Mouse (Mus musculus): ENCODE results near the gene Pdzd7.
"Not testable (repeated sequence)": the region's sequence is repeated elsewhere in the genome, so short reads cannot be mapped to it uniquely, and the experiment has no call there.

Gene Pdzd7

DNA sequence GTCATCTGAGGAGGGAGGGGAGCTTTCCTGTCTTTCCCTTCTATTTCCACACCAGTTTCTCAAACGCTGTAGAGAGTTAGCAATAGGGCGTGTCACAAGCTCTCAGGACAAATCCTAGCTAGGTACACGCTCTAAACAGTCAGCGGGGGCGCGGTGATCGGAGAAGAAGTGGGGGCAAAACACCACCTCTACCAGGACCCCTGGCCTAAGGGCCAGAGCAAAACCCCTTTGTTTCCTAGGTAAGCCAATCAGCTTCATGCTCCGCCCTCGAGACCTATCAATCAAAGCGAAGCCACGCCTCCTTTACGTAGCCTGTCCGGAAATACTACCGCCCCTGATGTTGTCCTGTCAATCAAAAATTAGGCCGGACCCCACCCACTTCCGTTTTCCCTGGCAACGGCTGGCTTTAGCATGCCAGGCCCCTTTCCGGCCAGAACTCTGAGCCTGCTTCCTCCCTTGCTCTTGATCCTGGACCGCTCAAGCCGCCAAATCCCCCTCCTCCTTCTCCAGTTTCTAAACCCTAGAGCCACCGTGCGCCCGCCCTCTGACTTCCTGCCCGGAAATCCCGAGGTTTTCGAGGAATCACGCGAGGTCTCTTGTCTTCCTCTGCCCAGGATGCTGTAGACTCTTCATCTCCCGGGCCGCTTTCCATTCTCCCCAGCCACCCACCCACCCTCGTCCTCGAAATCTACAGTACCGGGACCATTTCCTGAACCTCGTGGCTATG, 12.8 kb upstream of the Pdzd7 start:
- peak; percentile 88 to 89 for DNase-seq

DNA sequence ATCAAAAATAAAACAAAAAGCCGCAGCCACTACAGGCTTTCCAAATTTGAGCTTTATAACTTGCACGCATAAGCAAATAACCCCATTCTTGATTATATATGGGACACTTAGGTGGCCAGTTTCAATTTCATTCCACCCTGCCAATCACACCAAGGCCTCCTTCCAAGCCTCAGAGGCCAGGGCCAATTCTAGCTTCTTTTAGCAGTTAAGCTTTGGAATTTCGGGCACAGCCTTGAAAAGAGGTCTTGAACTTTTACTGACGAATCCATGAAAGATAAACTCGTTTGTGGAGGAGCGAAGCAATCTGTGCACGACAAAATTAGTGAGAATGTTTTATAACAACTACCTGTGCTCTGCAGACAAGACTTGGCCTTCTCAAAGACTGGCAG, 12.2 kb upstream of the Pdzd7 start:
- DNase-seq, result no peak

DNA sequence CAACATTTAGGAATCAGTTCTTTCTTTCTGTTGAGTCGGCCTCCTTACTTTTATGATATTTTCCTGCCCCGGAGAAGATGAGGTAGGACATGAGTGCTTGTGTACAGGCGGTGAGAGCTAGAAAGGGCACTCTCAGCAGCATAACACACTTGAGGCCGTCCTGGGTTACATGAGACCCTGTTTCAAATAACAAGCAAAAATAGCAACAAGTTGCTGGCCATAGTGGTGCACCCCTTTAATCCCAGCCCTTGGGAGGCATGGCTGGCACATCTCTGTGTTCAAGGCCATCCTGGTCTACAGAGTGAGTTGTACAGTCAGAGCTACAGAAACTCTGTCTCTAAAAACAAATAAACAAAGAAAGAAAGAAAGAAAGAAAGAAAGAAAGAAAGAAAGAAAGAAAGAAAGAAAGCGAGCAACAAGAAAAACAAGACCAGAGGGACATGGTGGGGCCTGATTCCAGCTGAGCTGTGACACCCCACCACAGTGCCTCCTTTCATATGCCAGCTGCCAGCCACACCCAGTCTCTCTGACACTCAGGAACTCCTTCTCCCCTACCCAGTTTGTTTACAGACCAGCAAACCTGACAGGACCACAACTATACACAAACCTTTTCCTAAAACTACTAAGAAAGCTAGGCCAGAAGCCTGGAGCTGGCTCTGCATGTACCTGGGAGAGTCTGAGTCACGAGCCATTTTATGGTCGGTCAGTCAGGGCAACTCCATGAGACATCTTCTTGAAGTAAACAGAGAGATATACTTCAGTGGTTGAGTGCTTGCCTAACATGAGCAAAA, 11.6 kb upstream of the Pdzd7 start:
- DNase-seq, result peak; percentile 37 to 68

DNA sequence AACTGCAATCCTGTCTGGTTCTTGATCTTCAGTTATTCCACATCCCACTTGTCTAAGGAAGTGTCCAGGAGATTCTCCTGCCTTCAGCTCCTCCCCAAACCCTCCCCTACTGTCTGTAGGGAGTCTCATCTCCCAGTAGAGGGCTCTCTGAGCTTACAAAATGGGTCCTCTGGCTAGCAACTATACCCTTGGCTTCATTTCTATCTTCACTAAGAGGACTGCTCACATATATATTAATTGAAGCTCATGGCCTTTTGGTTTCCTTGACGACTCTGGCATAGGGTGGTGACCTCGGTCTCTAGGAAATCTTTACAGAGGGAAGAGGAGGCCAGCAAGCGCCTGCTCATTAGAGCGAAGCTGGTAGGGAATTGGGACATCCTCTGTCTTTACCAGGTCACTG, 10.8 kb upstream of the Pdzd7 start:
- DNase-seq, result peak in 1 of 2 experiments; percentile 23

DNA sequence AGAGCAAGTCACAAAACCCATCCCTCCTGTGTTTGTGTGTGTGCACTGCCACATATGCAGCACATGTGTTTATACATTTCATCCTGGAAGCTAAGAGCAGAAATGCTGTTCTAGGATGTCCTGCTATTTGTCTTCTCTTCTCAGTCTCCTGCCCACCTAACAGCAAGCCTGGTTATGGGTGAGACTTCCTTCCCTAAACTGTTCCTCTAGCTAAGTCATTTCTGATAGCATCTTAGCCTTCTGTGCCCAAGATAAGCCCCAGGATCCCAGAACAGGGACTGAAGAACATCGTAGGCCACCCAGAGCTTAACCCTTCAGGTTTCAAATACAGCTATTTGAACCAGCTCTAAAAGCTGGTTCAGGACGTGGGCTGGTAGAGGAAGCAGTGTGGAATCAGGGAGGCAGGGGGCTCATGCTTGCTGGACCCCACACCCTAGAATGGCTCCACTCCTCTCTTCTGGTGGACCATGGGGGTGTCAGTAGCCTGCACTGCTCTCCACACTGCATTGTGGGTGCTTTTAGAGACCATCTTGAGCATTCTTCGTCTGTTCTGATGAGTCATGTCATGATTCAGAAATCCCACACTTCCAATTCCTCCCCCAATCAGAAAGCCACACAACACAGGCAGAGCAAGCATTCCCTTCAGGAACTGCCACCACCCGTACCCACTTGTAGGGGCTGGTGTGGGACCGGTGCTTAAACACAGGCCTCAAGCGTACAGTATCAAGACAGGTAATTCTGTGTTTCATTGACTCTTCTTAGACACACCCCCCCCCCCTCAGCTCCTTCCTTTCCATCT, 9.6 kb upstream of the Pdzd7 start:
- DNase-seq, result no peak

DNA sequence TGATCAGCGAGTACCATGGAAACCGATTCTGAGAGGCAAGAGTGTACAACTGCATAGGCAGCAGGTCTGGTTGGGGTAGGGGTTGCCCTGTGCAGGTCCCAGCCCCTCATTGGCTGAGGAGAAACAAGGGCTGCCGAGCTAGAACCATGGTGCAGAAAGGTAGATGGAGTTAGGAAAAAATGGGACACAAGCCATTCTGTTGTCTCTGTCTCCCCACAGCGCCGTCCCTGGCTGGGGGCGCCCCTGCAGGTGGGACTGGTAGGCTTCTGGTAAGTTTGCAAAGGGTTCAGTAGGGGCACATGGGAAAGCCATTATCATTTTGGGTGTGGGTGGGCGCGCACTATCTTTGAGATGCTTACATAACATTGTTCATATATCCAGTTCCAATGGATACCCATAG, 7.9 kb upstream of the Pdzd7 start:
- no peak for DNase-seq

DNA sequence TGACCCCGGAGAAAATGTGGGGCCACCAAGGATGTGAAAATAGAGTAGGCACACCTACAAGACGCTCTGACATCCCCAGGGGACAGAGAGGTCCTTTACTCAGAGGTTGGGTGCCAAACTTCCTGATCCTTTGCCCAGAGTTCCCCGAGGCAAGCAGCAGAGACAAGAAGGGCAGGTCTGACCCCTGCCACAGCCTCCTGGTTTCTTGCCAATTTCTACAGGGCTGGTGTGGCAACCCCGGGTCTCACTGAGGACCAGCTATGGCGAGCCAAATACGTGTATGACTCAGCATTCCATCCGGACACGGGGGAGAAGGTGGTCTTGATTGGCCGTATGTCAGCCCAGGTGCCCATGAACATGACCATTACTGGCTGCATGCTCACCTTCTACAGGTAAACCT, 4.0 kb upstream of the Pdzd7 start:
- no peak for DNase-seq

DNA sequence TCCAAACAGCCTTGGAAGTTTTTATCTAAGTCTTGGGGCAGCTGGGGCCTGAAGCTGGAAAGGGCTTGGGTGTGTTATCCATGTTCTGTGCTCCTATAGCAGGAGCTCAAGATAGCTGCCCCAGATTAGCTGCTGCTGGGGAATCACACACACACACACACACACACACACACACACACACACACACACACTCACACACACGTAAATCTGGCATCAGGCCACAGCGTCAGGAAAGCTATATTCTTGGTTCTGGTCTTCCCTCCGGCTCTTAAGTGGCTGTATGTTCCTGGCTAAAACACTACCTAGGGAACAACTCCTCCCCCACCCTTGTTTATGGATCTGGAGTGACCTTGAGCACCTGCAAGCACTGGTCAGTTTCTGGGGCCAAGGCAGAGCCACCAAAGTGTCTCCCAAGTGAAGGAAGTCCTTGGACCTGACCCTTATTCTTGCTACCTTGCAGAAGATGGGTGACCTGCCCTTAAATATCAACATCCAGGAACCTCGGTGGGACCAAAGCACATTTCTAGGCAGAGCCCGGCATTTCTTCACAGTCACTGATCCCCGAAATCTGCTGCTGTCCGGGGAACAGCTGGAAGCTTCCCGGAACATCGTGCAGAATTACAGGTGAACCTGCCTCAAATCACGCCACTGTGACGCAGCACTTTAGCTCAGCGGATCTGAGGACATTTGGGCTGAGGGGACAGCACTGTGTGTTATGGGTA, 3.3 kb upstream of the Pdzd7 start:
- DNase-seq, result no peak

DNA sequence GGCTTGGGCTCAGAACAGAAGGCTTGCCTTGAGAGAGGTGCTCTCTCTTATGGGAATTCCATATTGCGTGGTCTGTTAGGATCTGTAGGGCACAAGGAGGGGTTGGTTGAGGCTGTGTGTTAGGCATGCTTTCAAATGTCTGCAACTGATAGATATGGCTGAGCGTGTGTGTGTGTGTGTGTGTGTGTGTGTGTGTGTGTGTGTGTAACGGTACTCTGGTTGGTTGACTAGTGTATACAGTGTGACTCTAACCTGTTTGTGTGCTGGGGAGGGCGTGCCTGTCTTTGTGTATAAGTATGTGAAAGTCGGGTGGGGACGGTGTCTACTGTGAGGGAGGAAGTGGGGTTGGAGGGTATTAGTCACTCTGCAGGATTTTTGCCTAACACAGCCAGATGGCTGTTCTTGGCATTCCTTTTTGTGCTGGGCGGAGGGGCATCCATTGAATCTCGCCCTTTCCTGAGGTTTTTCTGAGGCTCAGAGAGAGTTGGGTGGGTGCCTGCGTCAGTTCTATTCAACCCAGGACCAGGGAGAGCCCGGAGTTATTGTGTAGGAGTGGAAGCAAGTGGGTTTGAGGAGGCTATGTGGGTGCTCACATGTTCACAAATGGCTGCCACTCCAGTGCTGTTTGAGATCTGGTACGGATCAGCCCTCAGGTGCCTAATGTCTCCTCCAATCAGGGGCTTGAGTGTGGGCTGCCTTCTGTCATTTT, 2.6 kb upstream of the Pdzd7 start:
- peak in 1 of 2 experiments; percentile 58 for DNase-seq

DNA sequence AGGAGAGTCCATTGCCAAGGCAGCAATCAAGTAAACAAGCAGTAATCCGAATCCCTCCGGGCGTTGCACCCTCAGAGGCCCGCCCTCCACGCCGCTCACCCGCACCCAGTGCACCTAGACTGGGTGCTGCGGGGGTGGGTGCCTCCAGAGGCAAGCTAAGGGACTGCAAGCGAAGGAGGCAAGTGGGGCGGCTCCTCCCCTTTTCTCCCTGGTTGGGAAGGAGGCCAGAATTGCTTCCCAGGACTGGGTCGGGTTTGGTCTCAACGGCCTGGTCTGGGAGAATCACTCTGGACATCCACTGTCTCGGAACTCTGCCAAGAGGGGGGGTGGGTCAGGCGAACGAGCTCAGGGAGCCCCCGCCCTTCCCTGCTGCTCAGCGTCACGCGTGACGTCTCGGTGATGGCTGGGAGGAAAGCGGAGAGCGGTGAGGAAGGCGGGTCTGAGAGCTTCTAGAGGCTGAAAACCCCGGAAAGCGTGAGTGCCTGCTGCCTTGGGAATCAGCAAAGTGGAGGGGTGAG, 2.0 kb upstream of the Pdzd7 start, which contains the start of gene Sfxn3:
TSS of gene Sfxn3 (plus strand) at position 87 of the 518 bp plus-strand sequence.
- DNase-seq, result peak; percentile 87

DNA sequence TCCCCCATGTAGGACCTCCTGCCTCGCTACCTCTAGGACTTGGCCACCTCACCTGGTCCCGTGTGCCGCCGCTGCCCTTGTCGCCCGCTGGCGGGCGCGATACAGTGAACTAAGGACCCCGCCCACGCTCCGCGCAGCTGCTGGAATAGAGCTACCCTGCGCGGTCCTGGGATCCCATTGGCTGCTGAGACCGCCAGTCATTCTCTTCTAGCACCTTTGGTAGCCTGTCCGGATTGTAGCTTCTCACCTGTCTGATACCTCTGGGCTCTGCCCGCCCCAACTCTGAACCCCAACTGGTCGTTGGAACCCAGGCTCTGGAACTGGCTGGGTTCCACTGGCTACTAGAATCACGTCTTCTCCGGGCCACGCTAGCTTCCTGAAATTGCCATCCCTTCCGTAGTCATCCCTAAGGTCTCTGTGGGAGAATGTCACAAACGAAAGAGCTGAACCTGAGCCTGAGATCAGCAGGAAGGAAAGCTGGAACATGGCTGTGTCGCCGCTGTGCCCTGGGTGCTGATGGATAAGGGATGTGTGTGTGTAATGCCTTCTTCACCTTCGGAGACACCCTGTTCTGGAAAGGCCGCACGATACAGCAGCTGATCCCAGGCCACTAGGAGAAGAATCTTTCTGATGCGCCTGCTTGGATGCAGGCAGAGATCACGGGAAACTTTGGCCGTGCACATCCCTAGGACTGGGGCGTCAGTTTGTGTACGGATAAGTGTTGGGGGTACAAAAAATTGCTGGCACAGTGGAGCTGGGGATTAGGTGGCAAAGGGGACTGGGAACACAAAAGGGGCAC, 1.2 kb upstream of the Pdzd7 start:
- peak; percentile 75 to 86 for DNase-seq

DNA sequence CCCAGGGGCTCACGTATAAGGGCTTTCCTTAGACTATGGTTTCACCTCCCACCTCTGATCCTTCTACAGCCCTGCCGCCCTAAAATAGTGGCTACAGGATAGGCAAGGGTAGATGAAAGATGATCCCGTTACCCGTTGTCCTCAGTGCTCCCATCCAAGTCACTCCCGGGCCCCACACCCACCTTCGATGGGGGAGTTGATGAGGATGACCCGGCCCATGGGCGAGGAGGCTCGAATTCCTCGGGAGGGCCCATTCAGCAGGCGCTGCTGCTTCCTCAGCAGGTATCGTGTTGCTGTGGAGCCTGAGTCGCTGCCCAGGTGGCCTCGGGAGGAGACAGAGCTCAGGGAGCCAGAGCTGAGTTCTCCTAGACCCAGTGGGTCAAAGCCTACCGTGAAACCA, 281 bp downstream of the Pdzd7 start:
- no peak for DNase-seq

DNA sequence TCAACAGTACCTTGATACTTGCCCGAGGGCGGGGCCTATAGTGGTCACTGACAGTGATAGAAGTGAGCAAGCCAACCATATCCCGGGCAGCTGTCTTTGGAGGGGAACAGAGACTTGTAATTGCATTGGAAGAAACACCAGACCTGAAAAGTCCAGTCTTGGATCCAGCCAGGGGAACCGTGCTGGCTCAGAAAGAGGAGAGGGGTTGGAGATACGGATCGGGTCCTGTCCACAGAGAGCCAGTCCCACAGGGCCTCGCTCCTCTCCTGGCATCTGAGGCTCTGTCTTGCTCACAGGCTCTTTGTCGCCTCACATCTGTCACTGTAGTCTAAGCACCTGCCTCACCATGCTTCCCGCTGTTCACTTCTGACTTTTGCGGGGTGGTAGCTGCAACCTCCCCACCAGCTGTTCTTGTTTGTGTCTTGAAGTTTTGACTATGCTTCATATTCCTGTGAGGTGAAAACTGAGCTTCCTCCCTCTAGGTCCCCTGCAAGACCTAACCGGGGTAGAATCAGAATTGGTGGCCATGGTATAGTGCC, 1.1 kb downstream of the Pdzd7 start:
- DNase-seq, result no peak

DNA sequence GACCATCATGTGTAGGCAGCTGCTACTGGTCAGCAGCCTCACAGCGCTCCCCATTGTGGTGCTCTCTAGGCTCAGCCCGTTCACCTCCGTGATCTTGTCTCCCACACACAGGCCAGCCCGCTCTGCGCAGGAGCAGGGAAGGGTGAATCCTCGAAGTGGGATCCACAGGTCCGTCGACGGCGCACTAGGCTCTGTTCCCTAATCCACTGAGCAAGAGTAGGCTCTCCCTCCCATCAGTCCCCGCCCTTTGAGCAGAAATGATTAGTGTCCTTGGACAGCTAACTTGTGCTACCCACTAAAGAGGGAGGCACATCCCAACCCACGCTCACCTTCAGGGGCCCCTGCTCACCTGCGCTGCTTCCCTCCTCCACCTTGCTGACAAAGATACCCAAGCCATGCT, 5.3 kb downstream of the Pdzd7 start:
- DNase-seq, result no peak

DNA sequence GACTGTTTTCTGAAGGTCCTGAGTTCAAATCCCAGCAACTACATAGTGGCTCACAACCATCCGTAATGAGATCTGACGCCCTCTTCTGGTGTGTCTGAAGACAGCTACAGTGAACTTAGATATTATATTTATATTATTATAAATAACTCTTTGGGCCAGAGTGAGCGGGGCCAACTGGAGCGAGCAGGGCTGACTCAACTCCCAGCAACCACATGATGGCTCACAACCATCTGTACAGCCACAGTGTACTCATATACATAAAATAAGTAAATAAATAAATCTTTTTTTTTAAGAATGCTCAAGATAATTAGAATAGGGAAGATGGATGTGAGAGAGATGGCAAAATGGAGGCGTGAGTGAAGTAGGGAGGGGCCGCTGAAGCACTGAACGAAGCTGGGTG, 7.3 kb downstream of the Pdzd7 start:
- DNase-seq, result not testable (repeated sequence)

DNA sequence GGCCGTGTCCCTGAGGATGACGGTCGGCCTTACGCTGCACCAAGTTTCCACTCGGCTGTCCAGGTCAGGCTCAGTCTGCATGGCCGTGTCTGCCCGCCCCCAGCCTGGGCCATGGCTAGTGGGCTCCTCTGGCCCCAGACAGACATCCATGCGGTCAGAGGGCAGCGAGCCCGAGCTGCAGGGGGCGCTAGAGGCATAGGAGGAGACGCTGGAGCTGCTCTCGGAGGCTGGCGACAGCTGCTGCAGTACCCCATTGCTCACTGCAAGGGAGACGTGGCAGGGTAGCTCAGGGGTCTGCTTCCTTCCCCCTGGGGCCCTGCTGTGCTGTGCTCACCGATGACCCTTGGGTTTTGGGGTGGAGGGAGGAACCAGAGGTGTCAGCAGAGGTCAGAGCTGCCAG, 8.7 kb downstream of the Pdzd7 start:
- DNase-seq, result peak in 1 of 2 experiments; percentile 52

DNA sequence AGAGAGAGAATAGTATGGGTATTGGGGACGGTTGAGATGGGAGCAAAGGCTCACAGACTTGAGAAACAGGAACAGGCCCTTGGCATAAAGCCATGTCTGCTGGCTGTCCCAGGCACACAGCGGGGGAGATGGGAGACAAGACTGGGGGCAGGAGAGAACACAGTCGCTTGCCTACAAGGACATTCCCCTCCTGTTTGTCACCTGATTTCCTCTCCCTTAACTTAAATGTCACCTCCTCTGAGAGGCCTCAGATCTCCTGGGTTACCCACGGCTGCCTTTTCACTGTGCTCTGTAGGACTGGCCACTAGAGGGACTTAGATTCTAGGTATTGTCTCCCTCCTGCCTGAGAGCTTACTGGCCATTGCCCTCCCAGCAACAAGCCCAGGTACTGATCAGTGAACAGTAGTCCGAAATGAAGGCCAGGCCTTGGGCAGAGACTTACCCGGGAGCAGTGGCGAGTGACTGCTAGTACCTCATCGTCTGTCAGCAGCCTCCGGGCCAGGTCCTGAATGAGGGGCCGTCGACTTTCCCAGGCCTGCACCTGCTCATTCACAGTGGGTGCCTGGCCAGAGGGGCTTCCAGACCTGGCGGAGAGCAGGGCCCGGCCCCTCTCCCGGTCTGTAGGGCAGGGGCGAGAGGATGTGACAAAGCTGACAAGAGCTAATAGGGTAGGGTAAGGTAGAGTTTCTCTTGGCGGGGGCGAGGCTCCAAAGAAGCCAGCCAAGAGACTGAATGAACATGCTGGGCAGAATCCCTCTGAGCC, 12.8 kb downstream of the Pdzd7 start:
- DNase-seq, result no peak

DNA sequence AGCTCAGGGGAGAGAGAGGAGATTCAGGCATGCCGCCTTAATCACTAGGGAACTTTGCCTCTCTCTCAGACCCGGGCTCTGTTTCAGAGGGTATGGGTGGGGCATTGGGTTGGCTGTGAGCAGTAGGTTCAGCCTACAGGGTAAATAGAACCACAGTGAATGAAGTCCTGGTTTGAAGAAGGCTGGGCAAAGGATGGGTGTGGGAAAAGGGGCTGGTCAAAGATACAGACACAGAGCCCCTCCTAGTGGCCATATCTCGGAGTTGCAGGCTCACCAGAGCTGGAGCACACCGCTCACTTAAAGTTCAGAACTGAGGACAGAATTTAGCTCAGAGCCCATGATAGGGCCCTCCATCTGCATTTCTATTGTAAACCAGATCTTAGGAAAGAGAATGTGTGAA, 13.7 kb downstream of the Pdzd7 start:
- DNase-seq, result peak; percentile 57 to 64

DNA sequence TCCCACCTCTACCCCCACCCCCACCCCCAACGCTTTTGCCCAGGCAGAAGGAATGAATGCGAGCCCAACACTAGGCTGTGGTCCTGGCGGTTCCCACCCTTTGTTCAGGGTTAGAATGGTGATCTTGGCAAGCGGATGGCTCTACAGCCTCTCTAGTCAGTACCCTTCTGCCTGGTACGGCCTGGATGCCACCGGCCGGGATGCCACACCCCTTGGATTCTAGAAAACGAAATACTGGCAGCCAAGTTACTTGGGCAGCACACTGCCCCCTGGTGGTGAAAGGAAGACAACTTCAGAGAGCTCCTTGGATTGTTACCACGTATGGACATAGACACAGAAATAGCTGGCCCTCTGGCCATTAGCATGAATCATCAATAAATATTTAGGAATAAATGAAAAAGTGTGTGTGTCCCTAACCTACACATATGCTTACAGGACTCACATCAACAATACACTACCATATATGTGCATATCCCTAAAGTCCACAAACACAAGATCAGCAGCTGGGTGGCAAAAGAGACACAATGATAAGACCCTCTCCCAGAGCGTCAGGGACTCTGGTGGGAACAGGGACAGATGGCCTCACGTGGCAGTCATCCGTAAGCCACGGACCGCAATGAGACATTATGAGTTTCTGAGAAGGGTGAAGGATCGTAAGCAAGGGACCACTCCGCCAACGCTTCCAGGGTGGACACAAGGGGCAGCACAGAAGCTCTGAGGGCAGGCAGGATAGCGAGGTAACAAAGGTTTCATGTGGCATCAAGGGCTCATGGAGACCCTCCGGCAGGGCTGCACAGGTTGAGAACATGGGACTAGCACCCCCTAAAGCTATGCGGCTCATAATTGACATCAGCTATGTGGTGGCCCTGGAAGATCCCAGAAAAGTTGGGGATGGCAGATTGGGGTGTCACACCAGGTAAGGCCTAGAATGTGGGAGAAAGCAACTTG, 14.5 kb downstream of the Pdzd7 start:
- DNase-seq, result peak; percentile 47 to 49

Data from thymus, postnatal 36 days (tissue).